Mouse (Mus musculus): ENCODE results near the gene Sash1. TPM values are rescaled to one million over a fixed set of nuclear protein-coding genes. Genes with fewer than 3 reads are reported as not detected.
"Not testable (repeated sequence)": the region's sequence is repeated elsewhere in the genome, so short reads cannot be mapped to it uniquely, and the experiment has no call there.

The Sash1 gene
- polyA plus RNA-seq, 1 experiment from 2014 or later, result 2.6 TPM

GRCm38 (mm10) chr10:8718831-8719230, 167.0 kb downstream of the Sash1 start:
- Histone ChIP-seq H3K4me1 (ENCODE audit: control insufficient read depth, insufficient read depth, low read length) (no peaks in the 10 kb centered on the region), H3K9me3 (replicated peaks; ENCODE audit: control insufficient read depth, low read length) (no peaks in the 10 kb centered on the region)
- 78% methylated on average over 7 of the region's 7 CpGs for WGBS

GRCm38 (mm10) chr10:8717171-8717570, 168.7 kb downstream of the Sash1 start:
- Histone ChIP-seq H3K4me3 (ENCODE audit: low read length) (no peak overlapping the region), H3K27ac (ENCODE audit: low read length) (no peak overlapping the region), H3K36me3 (ENCODE audit: control insufficient read depth, insufficient read depth) (peaks cover 2% of the 10 kb centered on the region; the same call in 1 of the 2 replicates), H3K9ac (ENCODE audit: low read length) (no peak overlapping the region), H3K27me3 (ENCODE audit: control insufficient read depth, insufficient read depth, low read length) (no peaks in the 10 kb centered on the region), H3K9me3 (replicated peaks; ENCODE audit: control insufficient read depth, low read length) (no peaks in the 10 kb centered on the region), H3K4me2 (ENCODE audit: low read depth, low read length) (no peak overlapping the region), H3K4me1 (ENCODE audit: control insufficient read depth, insufficient read depth, low read length) (no peaks in the 10 kb centered on the region)
- 75% methylated on average over 5 of the region's 5 CpGs for WGBS
- ATAC-seq (replicated peaks; ENCODE audit: extremely low read depth, insufficient read depth, low FRiP score), result no peak

More at GRCm38 (mm10) chr10:8718831-8719230, 167.0 kb downstream of the Sash1 start:
- Histone ChIP-seq H3K27me3 (ENCODE audit: control insufficient read depth, insufficient read depth, low read length) (no peaks in the 10 kb centered on the region), H3K4me3 (ENCODE audit: low read length) (no peak overlapping the region), H3K4me2 (ENCODE audit: low read depth, low read length) (no peak overlapping the region), H3K9ac (ENCODE audit: low read length) (no peak overlapping the region), H3K27ac (ENCODE audit: low read length) (no peak overlapping the region), H3K36me3 (ENCODE audit: control insufficient read depth, insufficient read depth) (peaks cover 5% of the 10 kb centered on the region; the same call in 1 of the 2 replicates)
- ATAC-seq (replicated peaks; ENCODE audit: extremely low read depth, insufficient read depth, low FRiP score), result no peak

- Histone ChIP-seq H3K27me3 (ENCODE audit: control insufficient read depth, insufficient read depth, low read length) (no peaks in the 10 kb centered on the region), H3K9ac (ENCODE audit: low read length) (no peak overlapping the region), H3K36me3 (ENCODE audit: control insufficient read depth, insufficient read depth) (no peaks in the 10 kb centered on the region; the same call in 1 of the 2 replicates), H3K9me3 (replicated peaks; ENCODE audit: control insufficient read depth, low read length) (no peaks in the 10 kb centered on the region), H3K4me2 (ENCODE audit: low read depth, low read length) (no peak overlapping the region), H3K4me1 (ENCODE audit: control insufficient read depth, insufficient read depth, low read length) (no peaks in the 10 kb centered on the region), H3K27ac (ENCODE audit: low read length) (no peak overlapping the region), H3K4me3 (ENCODE audit: low read length) (no peak overlapping the region)
- ATAC-seq (replicated peaks; ENCODE audit: extremely low read depth, insufficient read depth, low FRiP score), result peak; percentile 55; the same call in 1 of the 2 replicates
- WGBS, result 15% methylated on average over 12 of the region's 12 CpGs
These were observed 170.1 kb downstream of the Sash1 start for GRCm38 (mm10) chr10:8715679-8716284.

GRCm38 (mm10) chr10:8696636-8697035, 189.2 kb downstream of the Sash1 start:
- not testable (repeated sequence) for H3K4me3 ChIP-seq (ENCODE audit: low read length); ATAC-seq (replicated peaks; ENCODE audit: extremely low read depth, insufficient read depth, low FRiP score); H3K27ac ChIP-seq (ENCODE audit: low read length); H3K4me1 ChIP-seq (ENCODE audit: control insufficient read depth, insufficient read depth, low read length); H3K9me3 ChIP-seq (replicated peaks; ENCODE audit: control insufficient read depth, low read length); H3K4me2 ChIP-seq (ENCODE audit: low read depth, low read length); H3K27me3 ChIP-seq (ENCODE audit: control insufficient read depth, insufficient read depth, low read length); H3K36me3 ChIP-seq (ENCODE audit: control insufficient read depth, insufficient read depth); H3K9ac ChIP-seq (ENCODE audit: low read length)
- WGBS, result 90% methylated on average over 1 of the region's 1 CpGs

- 78% methylated on average over 7 of the region's 7 CpGs for WGBS
- H3K4me3 ChIP-seq (ENCODE audit: low read length), result no peak overlapping the region
- H3K27me3 ChIP-seq (ENCODE audit: control insufficient read depth, insufficient read depth, low read length), result no peaks in the 10 kb centered on the region
- no peak overlapping the region for H3K27ac ChIP-seq (ENCODE audit: low read length)
- H3K36me3 ChIP-seq (ENCODE audit: control insufficient read depth, insufficient read depth), result no peaks in the 10 kb centered on the region
- no peaks in the 10 kb centered on the region for H3K4me1 ChIP-seq (ENCODE audit: control insufficient read depth, insufficient read depth, low read length)
- no peak for ATAC-seq (replicated peaks; ENCODE audit: extremely low read depth, insufficient read depth, low FRiP score)
- H3K9ac ChIP-seq (ENCODE audit: low read length), result no peak overlapping the region
- H3K9me3 ChIP-seq (replicated peaks; ENCODE audit: control insufficient read depth, low read length), result no peaks in the 10 kb centered on the region
- H3K4me2 ChIP-seq (ENCODE audit: low read depth, low read length), result no peak overlapping the region
These were observed 191.8 kb downstream of the Sash1 start for GRCm38 (mm10) chr10:8693996-8694500.

GRCm38 (mm10) chr10:8693561-8693960, 192.3 kb downstream of the Sash1 start:
- WGBS, result 84% methylated on average over 4 of the region's 4 CpGs
- Histone ChIP-seq H3K4me1 (ENCODE audit: control insufficient read depth, insufficient read depth, low read length) (no peaks in the 10 kb centered on the region), H3K36me3 (ENCODE audit: control insufficient read depth, insufficient read depth) (no peaks in the 10 kb centered on the region), H3K27ac (ENCODE audit: low read length) (no peak overlapping the region), H3K4me2 (ENCODE audit: low read depth, low read length) (no peak overlapping the region), H3K4me3 (ENCODE audit: low read length) (no peak overlapping the region), H3K9ac (ENCODE audit: low read length) (no peak overlapping the region), H3K9me3 (replicated peaks; ENCODE audit: control insufficient read depth, low read length) (no peaks in the 10 kb centered on the region), H3K27me3 (ENCODE audit: control insufficient read depth, insufficient read depth, low read length) (no peaks in the 10 kb centered on the region)
- no peak for ATAC-seq (replicated peaks; ENCODE audit: extremely low read depth, insufficient read depth, low FRiP score)

GRCm38 (mm10) chr10:8692531-8692930, 193.3 kb downstream of the Sash1 start:
- Histone ChIP-seq H3K27ac (ENCODE audit: low read length) (no peak overlapping the region), H3K9ac (ENCODE audit: low read length) (no peak overlapping the region), H3K36me3 (ENCODE audit: control insufficient read depth, insufficient read depth) (no peaks in the 10 kb centered on the region), H3K4me1 (ENCODE audit: control insufficient read depth, insufficient read depth, low read length) (no peaks in the 10 kb centered on the region), H3K4me3 (ENCODE audit: low read length) (no peak overlapping the region), H3K27me3 (ENCODE audit: control insufficient read depth, insufficient read depth, low read length) (no peaks in the 10 kb centered on the region), H3K4me2 (ENCODE audit: low read depth, low read length) (no peak overlapping the region), H3K9me3 (replicated peaks; ENCODE audit: control insufficient read depth, low read length) (no peaks in the 10 kb centered on the region)
- ATAC-seq (replicated peaks; ENCODE audit: extremely low read depth, insufficient read depth, low FRiP score), result no peak
- 91% methylated on average over 2 of the region's 2 CpGs for WGBS

GRCm38 (mm10) chr10:8686219-8686618, 199.7 kb downstream of the Sash1 start:
- Histone ChIP-seq H3K27me3 (ENCODE audit: control insufficient read depth, insufficient read depth, low read length) (no peaks in the 10 kb centered on the region), H3K9me3 (replicated peaks; ENCODE audit: control insufficient read depth, low read length) (peaks cover 5% of the 10 kb centered on the region), H3K36me3 (ENCODE audit: control insufficient read depth, insufficient read depth) (no peaks in the 10 kb centered on the region), H3K4me3 (ENCODE audit: low read length) (no peak overlapping the region), H3K27ac (ENCODE audit: low read length) (no peak overlapping the region), H3K4me1 (ENCODE audit: control insufficient read depth, insufficient read depth, low read length) (no peaks in the 10 kb centered on the region), H3K9ac (ENCODE audit: low read length) (no peak overlapping the region), H3K4me2 (ENCODE audit: low read depth, low read length) (no peak overlapping the region)
- no peak for ATAC-seq (replicated peaks; ENCODE audit: extremely low read depth, insufficient read depth, low FRiP score)
- WGBS, result 82% methylated on average over 1 of the region's 1 CpGs

GRCm38 (mm10) chr10:8685269-8685668, 200.6 kb downstream of the Sash1 start:
- no peak overlapping the region for H3K9ac ChIP-seq (ENCODE audit: low read length)
- H3K27ac ChIP-seq (ENCODE audit: low read length), result no peak overlapping the region
- WGBS, result 83% methylated on average over 7 of the region's 7 CpGs
- H3K36me3 ChIP-seq (ENCODE audit: control insufficient read depth, insufficient read depth), result no peaks in the 10 kb centered on the region
- H3K4me1 ChIP-seq (ENCODE audit: control insufficient read depth, insufficient read depth, low read length), result no peaks in the 10 kb centered on the region
- ATAC-seq (replicated peaks; ENCODE audit: extremely low read depth, insufficient read depth, low FRiP score), result no peak
- no peak overlapping the region for H3K4me2 ChIP-seq (ENCODE audit: low read depth, low read length)
- H3K4me3 ChIP-seq (ENCODE audit: low read length), result no peak overlapping the region
- peaks cover 5% of the 10 kb centered on the region for H3K9me3 ChIP-seq (replicated peaks; ENCODE audit: control insufficient read depth, low read length)
- no peaks in the 10 kb centered on the region for H3K27me3 ChIP-seq (ENCODE audit: control insufficient read depth, insufficient read depth, low read length)
